In the genomic region with DNA sequence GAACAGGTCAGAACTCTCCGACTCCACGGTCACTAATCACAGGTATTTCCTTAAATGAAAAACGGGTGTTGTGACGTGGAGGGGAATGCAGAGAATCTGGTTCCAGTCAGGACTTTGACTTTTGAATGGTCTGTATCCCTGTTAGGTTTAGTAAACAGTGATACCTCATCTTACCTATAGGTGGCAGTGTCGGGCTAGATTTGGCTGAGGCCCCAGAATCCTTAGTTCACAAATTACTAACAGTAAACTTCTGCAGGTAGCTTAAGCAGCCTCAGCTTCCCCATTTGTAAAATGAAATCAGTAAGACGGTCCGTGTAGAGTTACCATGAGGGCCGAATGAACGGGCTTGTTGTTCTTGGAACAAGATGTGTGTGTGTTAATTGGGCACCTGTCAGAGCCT, we compare ENCODE assay signal across 10 mouse cellular contexts. TPM values are rescaled to one million over a fixed set of nuclear protein-coding genes. Genes with fewer than 3 reads are reported as not detected.
DNase-seq lines count a peak whose midpoint lies in the region; ATAC-seq lines count a peak whose summit lies in the region.
"Had no signal": no experiment of that assay in that cellular context is flagged by ENCODE, and none has a peak within 500 bp of the region (broad histone marks: within the 10 kb centered on the region; RNA-seq: fewer than 3 reads in every experiment).

No protein-coding gene starts in this region.

- no peaks in the 10 kb centered on the region for H3K4me1 ChIP-seq in midbrain, embryonic 10.5 days
- H3K4me1 ChIP-seq: embryonic facial prominence, embryonic 12.5 days; liver, embryonic 15.5 days had no signal

- H3K36me3 ChIP-seq in midbrain, embryonic 10.5 days: no peaks in the 10 kb centered on the region
- H3K36me3 ChIP-seq: embryonic facial prominence, embryonic 12.5 days; liver, embryonic 15.5 days had no signal

- no peaks in the 10 kb centered on the region for H3K9me3 ChIP-seq in midbrain, embryonic 10.5 days (replicated peaks)
- H3K9me3 ChIP-seq: embryonic facial prominence, embryonic 12.5 days; liver, embryonic 15.5 days had no signal

- H3K27me3 ChIP-seq in midbrain, embryonic 10.5 days (ENCODE audit: low read depth, poor library complexity, severe bottlenecking): no peaks in the 10 kb centered on the region
- H3K27me3 ChIP-seq: embryonic facial prominence, embryonic 12.5 days; liver, embryonic 15.5 days had no signal

- WGBS in midbrain, embryonic 10.5 days: 28% methylated on average over 9 of the region's 9 CpGs

- ATAC-seq in activated CD4-positive, CD25-positive, alpha-beta regulatory T cell, adult 4 months: no peak

- peak; percentile 69 for DNase-seq in ovary, postnatal 14 days (ENCODE audit: low spot score)
- no peak for DNase-seq in ovary, postnatal 10 days (ENCODE audit: low spot score)
- peak; percentile 85 for DNase-seq in NIH3T3 (ENCODE audit: low read depth)
- peak; percentile 64 for DNase-seq in embryo, embryonic 11 days
- DNase-seq in heart, postnatal 4 days: peak; percentile 63
- DNase-seq in layer of hippocampus, postnatal 10 days (ENCODE audit: low spot score in 2 of 2): peak; percentile 48 to 63
- peak; percentile 31 for DNase-seq in midbrain, embryonic 10.5 days (ENCODE audit: low spot score)

- no peak overlapping the region for H3K4me3 ChIP-seq in midbrain, embryonic 10.5 days
- H3K4me3 ChIP-seq: embryonic facial prominence, embryonic 12.5 days; liver, embryonic 15.5 days had no signal

- H3K27ac ChIP-seq in midbrain, embryonic 10.5 days (replicated peaks): no peak overlapping the region
- H3K27ac ChIP-seq: embryonic facial prominence, embryonic 12.5 days; liver, embryonic 15.5 days had no signal

RNA-seq across cellular contexts. Expression of gene Rassf6, which starts 21.0 kb away (rescaled TPM):
- under 1 TPM; 0.17 to 0.23 TPM for total RNA-seq in heart, postnatal 4 days (2021)
- total RNA-seq in layer of hippocampus, postnatal 10 days (2021): 1 to 10 TPM; 1.0 to 1.8 TPM
- polyA plus RNA-seq in midbrain, embryonic 10.5 days (2016; fragmentation: Nextera tagmentation; extraction: Ambion mirVana): 0.37 TPM in 1 of 2 replicates, not detected in the other
- 1 to 10 TPM in 1 of 2 experiments, under 1 TPM in 1; 0.91 to 1.1 TPM for polyA plus RNA-seq in activated CD4-positive, CD25-positive, alpha-beta regulatory T cell, adult 4 months (2017; shearing (Covaris generic))
